Mouse (Mus musculus) G1E (cell line): ENCODE measurements around the gene Gm3646. TPM values are rescaled to one million over a fixed set of nuclear protein-coding genes. Genes with fewer than 3 reads are reported as not detected.

ENCODE experiments used
- ATAC-seq: 2 replicates; pipeline ENCODE4 v1.8.0; 2016; ENCODE audit warnings: mild to moderate bottlenecking; ENCODE audit not compliant: insufficient number of reproducible peaks, poor library complexity, low FRiP score, severe bottlenecking; ENCODE audit errors: extremely low read depth
- DNase-seq: peaks from one replicate; pipeline ENCODE4 v3.0.0; 2012; ENCODE audit warnings: low spot score
- H3K27me3 ChIP-seq: 2 replicates; pipeline ENCODE4 v1.6.1; 2012; ENCODE audit warnings: mild to moderate bottlenecking, low read length, inconsistent platforms; ENCODE audit not compliant: insufficient read depth
- H3K36me3 ChIP-seq: replicated peaks from 2 replicates; pipeline ENCODE3; 2012; ENCODE audit warnings: mild to moderate bottlenecking, inconsistent platforms
- H3K4me1 ChIP-seq: 2 replicates; pipeline ENCODE4 v1.6.1; 2012; ENCODE audit warnings: low read depth, low read length, inconsistent platforms, mixed read lengths; ENCODE audit not compliant: insufficient read depth
- H3K4me3 ChIP-seq: 2 replicates; pipeline ENCODE4 v1.5.1; 2012; ENCODE audit warnings: low read depth, mild to moderate bottlenecking, inconsistent platforms, low read length, moderate library complexity, mixed read lengths
- H3K9me3 ChIP-seq: replicated peaks from 2 replicates; pipeline ENCODE4 v1.6.1; 2012; ENCODE audit warnings: inconsistent platforms
- CTCF ChIP-seq: IDR thresholded peaks from 2 replicates; pipeline ENCODE4 v1.5.1; 2012; ENCODE audit warnings: low read depth, low read length, inconsistent platforms, mixed read lengths
- GATA1 ChIP-seq: IDR thresholded peaks from 2 replicates; pipeline ENCODE4 v1.6.1; 2012; ENCODE audit warnings: borderline replicate concordance, low read length, inconsistent platforms, mixed read lengths
- GATA2 ChIP-seq: IDR thresholded peaks from 2 replicates; pipeline ENCODE4 v1.6.1; 2012; ENCODE audit warnings: low read depth, low read length, inconsistent platforms, borderline replicate concordance
- POLR2AphosphoS5 ChIP-seq: IDR thresholded peaks from 2 replicates; pipeline ENCODE4 v1.6.1; 2012; ENCODE audit warnings: low read depth, low read length, inconsistent platforms; ENCODE audit not compliant: insufficient replicate concordance
- TAL1 ChIP-seq: conservative IDR thresholded peaks from 2 replicates; pipeline ENCODE4 v1.6.1; 2012; ENCODE audit warnings: low read depth, low read length, inconsistent platforms, mixed read lengths
- polyA plus RNA-seq: library from polyadenylated mRNA; stranded (reverse); fragments of >175 nt; gene quantifications from 2 replicates; pipeline ENCODE4 v1.2.3, GENCODE M21; 2012
- total RNA-seq, 2 experiments: library from RNA; stranded (forward) in 1 of 2; stranded (reverse) in 1 of 2; fragments of 200-1000 nt in 1 of 2; fragments of >200 nt in 1 of 2; fragmentation: Nextera tagmentation in 1 of 2; gene quantifications; 2 replicates each; pipeline ENCODE4 v1.2.3; 2014 to 2017

Gm3646 gene
- total and polyA plus RNA-seq, 3 experiments = not detected

DNA sequence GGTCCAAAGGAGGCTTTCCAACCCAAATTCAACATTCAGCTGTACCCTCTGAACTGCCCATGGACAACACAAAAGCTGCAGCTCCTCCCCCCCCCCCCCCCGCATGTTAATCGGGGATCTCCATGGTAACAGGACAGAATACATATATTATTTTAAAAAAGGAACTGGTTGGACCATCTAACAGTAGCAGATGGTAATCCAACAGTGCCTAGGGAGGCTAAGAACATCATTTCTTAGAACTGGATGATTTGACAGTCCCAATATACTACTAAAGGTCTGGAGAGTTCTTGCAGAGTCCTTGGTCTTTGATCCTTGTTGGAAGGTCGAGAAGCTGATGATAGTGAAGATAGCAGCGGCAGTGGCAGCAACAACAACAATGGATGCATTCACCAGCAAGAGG lies 19.1 kb upstream of the Gm3646 start:
- no peak for TF ChIP-seq CTCF
- TF ChIP-seq POLR2AphosphoS5 = no peak
- TF ChIP-seq GATA1 = no peak
- TF ChIP-seq GATA2 = no peak
- TF ChIP-seq TAL1 = no peak
- Histone ChIP-seq H3K9me3 (no peaks in the 10 kb centered on the region), H3K27me3 (peaks cover 3% of the 10 kb centered on the region; the same call in 1 of the 2 replicates), H3K36me3 (no peaks in the 10 kb centered on the region), H3K4me3 (no peak overlapping the region), H3K4me1 (no peaks in the 10 kb centered on the region)
- ATAC-seq (no peak), DNase-seq (no peak)

DNA sequence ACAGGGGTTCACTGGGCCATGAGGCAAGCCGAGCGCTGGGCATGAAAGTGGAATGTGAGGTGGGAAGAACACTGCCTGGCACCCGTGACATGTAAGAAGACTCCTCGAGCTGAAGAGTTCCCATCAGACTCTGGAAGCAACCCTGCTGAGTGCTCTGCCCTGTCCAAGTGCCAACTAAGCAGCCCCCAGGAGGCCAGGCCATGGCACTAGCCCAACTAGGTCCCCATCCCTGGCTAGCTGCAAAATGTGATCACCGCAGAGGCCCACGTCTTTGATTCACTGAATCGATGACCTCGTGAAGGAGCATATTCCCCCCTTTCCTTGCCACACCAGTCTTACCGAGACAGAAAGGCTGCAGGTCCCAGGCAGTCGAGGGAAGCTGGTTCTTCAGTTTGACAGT lies 14.5 kb upstream of the Gm3646 start:
- Histone ChIP-seq H3K36me3 (no peaks in the 10 kb centered on the region), H3K4me3 (no peak overlapping the region), H3K9me3 (no peaks in the 10 kb centered on the region), H3K4me1 (no peaks in the 10 kb centered on the region), H3K27me3 (peaks cover 3% of the 10 kb centered on the region; the same call in 1 of the 2 replicates)
- DNase-seq = no peak
- ATAC-seq = no peak
- TF ChIP-seq TAL1 (no peak), CTCF (no peak), POLR2AphosphoS5 (no peak), GATA1 (no peak)

DNA sequence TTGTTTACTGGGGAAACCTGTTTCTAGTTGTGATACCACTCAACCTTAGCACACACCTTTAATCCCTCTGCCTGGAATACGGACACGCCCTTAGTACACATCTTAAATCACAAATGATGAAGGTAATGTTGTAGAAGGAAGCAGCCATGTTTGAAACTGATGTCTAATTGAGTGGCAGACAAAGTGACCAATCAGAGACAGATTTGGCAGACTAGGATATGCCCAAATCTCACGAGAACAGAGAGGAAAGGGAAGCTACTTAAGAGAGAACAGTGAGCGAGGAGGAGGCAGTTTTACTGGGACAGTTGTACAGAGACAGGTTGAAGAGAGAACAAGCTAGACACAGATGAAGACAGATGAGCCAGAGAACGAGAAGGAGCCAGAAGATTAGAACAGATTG lies 10.6 kb upstream of the Gm3646 start:
- Histone ChIP-seq H3K9me3 (no peaks in the 10 kb centered on the region), H3K4me3 (no peak overlapping the region), H3K36me3 (no peaks in the 10 kb centered on the region), H3K4me1 (no peaks in the 10 kb centered on the region), H3K27me3 (peaks cover 3% of the 10 kb centered on the region; the same call in 1 of the 2 replicates)
- TF ChIP-seq TAL1 (no peak), CTCF (no peak), GATA1 (no peak)
- ATAC-seq (no peak), DNase-seq (no peak)

DNA sequence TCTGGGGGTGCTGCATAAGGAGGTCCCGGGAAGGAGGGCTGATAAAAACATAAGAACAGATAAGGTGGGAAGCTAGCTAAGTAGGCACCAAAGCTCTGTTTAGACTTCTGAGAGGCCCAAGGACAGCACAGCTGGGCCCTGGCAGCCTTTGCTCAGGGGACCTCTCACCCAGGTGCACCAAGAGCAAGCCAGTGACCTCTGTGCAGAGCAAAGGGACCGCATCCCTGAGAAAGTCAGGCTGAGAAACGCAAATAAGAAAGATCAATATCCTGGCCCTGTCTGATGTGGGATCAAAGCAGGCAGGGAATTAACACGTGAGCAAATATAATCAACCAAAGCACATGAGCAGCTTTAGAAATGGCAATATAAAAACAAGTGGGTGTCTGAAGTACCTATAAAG lies 7.9 kb upstream of the Gm3646 start:
- H3K4me1 ChIP-seq = no peaks in the 10 kb centered on the region
- no peaks in the 10 kb centered on the region for H3K27me3 ChIP-seq
- ATAC-seq = no peak
- H3K36me3 ChIP-seq = no peaks in the 10 kb centered on the region
- no peaks in the 10 kb centered on the region for H3K9me3 ChIP-seq
- no peak overlapping the region for H3K4me3 ChIP-seq
- no peak for DNase-seq
- TF ChIP-seq GATA1 (no peak), POLR2AphosphoS5 (no peak), GATA2 (no peak), TAL1 (no peak), CTCF (no peak)

DNA sequence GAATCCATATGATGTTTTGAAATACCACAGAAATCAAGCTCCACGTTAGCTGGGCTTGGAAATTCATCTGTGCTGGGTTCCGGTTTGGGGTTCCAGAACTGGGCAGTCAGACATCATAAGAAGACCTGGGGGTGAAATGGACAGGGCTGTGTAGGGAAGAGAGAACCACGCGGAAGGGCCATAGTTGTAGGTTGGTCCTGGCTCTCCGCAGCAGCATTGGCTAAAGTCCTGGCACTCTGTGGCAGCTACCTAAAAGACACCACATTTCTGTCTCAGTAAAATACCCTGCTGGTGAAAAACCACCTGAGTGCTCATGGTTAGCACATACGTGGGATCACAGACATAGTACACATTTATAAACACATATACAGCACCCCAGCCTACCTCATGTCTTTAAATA lies 343 bp downstream of the Gm3646 start:
- no peak for TF ChIP-seq GATA1
- no peak for TF ChIP-seq GATA2
- no peak for TF ChIP-seq POLR2AphosphoS5
- no peak for TF ChIP-seq TAL1
- Histone ChIP-seq H3K36me3 (no peaks in the 10 kb centered on the region), H3K4me1 (no peaks in the 10 kb centered on the region), H3K9me3 (no peaks in the 10 kb centered on the region), H3K4me3 (no peak overlapping the region), H3K27me3 (no peaks in the 10 kb centered on the region; the same call in 1 of the 2 replicates)
- no peak for DNase-seq
- ATAC-seq = no peak

DNA sequence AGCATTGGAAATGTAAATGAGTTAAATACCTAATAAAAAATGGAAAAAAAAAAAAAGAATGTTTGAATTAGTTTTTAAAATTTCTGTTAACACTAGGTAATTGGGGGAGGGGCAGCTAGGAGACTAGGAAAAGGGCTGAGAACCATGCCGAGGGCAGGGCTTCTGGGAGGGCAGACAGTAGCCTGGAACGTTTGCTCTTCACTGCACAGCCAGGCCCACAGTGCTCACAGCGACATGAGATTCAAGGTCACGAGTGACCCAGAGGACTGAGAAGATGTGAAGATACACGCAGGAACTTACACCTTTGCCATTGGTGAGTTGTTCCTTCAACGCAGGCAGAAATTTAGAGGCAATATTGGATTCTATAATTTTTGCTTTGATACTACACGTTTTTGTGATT lies 2.2 kb downstream of the Gm3646 start:
- ATAC-seq = no peak
- no peak overlapping the region for H3K4me3 ChIP-seq
- TF ChIP-seq POLR2AphosphoS5 (no peak), TAL1 (no peak), GATA1 (no peak), GATA2 (no peak)

DNA sequence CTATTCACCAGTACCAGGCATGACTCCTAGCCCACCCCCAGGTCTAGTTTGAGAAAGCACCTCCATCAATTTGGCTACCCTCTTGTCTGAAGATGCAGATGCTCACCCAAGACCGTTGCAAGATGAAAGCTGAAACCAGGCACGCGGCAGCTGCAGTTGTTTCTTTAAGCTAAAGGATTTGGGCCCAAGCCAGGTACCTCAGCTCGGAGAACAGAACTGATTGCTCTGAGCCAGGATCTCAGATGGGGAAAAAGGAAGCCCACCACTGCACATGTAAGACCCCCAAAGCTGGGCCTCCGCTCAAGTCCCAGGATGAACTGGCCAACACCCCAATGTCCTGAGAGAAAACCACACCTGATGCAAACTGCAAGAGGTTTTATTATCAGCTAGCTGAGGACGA lies 7.6 kb downstream of the Gm3646 start:
- H3K27me3 ChIP-seq = no peaks in the 10 kb centered on the region
- no peaks in the 10 kb centered on the region for H3K9me3 ChIP-seq
- no peak for TF ChIP-seq TAL1
- TF ChIP-seq CTCF = no peak
- TF ChIP-seq GATA1 = no peak
- TF ChIP-seq POLR2AphosphoS5 = no peak
- no peak for TF ChIP-seq GATA2
- no peaks in the 10 kb centered on the region for H3K4me1 ChIP-seq
- DNase-seq = no peak
- no peak for ATAC-seq
- no peak overlapping the region for H3K4me3 ChIP-seq
- no peaks in the 10 kb centered on the region for H3K36me3 ChIP-seq

More for the DNA sequence above, 2.2 kb downstream of the Gm3646 start:
- no peak for DNase-seq
- H3K4me1 ChIP-seq = no peaks in the 10 kb centered on the region
- H3K9me3 ChIP-seq = no peaks in the 10 kb centered on the region
- H3K36me3 ChIP-seq = no peaks in the 10 kb centered on the region
- H3K27me3 ChIP-seq = no peaks in the 10 kb centered on the region; the same call in 1 of the 2 replicates
